Mouse (Mus musculus) right cerebral cortex, adult 18-20 months (tissue): Measurements from ENCODE around the gene Nsd2.
"Not testable (repeated sequence)": the region's sequence is repeated elsewhere in the genome, so short reads cannot be mapped to it uniquely, and the experiment has no call there.

Source experiments
- DNase-seq: peaks from one replicate; pipeline ENCODE4 v3.0.0; 2022; ENCODE audit warnings: mixed read lengths

Gene Nsd2

GRCm38 (mm10) chr5:33853086-33853485 lies 32.6 kb downstream of the Nsd2 start:
- DNase-seq = no peak

- no peak for DNase-seq
These were observed 33.5 kb downstream of the Nsd2 start for GRCm38 (mm10) chr5:33854019-33854418.

GRCm38 (mm10) chr5:33857693-33858092 lies 37.2 kb downstream of the Nsd2 start:
- DNase-seq = no peak

- DNase-seq = no peak
These were observed 54.9 kb downstream of the Nsd2 start for GRCm38 (mm10) chr5:33875472-33875871.

GRCm38 (mm10) chr5:33881118-33881517 lies 60.6 kb downstream of the Nsd2 start:
- no peak for DNase-seq

- no peak for DNase-seq
These were observed 72.9 kb downstream of the Nsd2 start for GRCm38 (mm10) chr5:33893406-33893805.

- DNase-seq = no peak
These were observed 74.6 kb downstream of the Nsd2 start for GRCm38 (mm10) chr5:33895116-33895515.

GRCm38 (mm10) chr5:33897158-33897557 lies 76.6 kb downstream of the Nsd2 start:
- DNase-seq = no peak

GRCm38 (mm10) chr5:33898671-33899070 lies 78.1 kb downstream of the Nsd2 start:
- no peak for DNase-seq

GRCm38 (mm10) chr5:33899245-33899644 lies 78.7 kb downstream of the Nsd2 start:
- no peak for DNase-seq

GRCm38 (mm10) chr5:33900101-33900500 lies 79.6 kb downstream of the Nsd2 start:
- DNase-seq = no peak

- no peak for DNase-seq
These were observed 80.3 kb downstream of the Nsd2 start for GRCm38 (mm10) chr5:33900701-33901263.

- no peak for DNase-seq
These were observed 80.8 kb downstream of the Nsd2 start for GRCm38 (mm10) chr5:33901278-33901677.

GRCm38 (mm10) chr5:33902696-33903095 lies 82.2 kb downstream of the Nsd2 start:
- DNase-seq = no peak

GRCm38 (mm10) chr5:33903176-33903575 lies 82.7 kb downstream of the Nsd2 start:
- no peak for DNase-seq

GRCm38 (mm10) chr5:33915031-33915430 lies 94.5 kb downstream of the Nsd2 start:
- not testable (repeated sequence) for DNase-seq

GRCm38 (mm10) chr5:33916616-33917015 lies 96.1 kb downstream of the Nsd2 start:
- not testable (repeated sequence) for DNase-seq

GRCm38 (mm10) chr5:33919466-33919865 lies 98.9 kb downstream of the Nsd2 start:
- peak; percentile 64 for DNase-seq

GRCm38 (mm10) chr5:33920037-33920436 lies 99.5 kb downstream of the Nsd2 start:
- no peak for DNase-seq

GRCm38 (mm10) chr5:33920924-33921323 lies 100.4 kb downstream of the Nsd2 start:
- no peak for DNase-seq

GRCm38 (mm10) chr5:33921486-33922235 lies 101.1 kb downstream of the Nsd2 start:
- DNase-seq = no peak

GRCm38 (mm10) chr5:33922566-33922965 lies 102.0 kb downstream of the Nsd2 start:
- DNase-seq = no peak

- no peak for DNase-seq
These were observed 105.6 kb downstream of the Nsd2 start for GRCm38 (mm10) chr5:33926170-33926569.

GRCm38 (mm10) chr5:33932413-33932812 lies 111.9 kb downstream of the Nsd2 start:
- peak; percentile 35 for DNase-seq

GRCm38 (mm10) chr5:33934081-33934480 lies 113.6 kb downstream of the Nsd2 start:
- DNase-seq = no peak
